Mouse (Mus musculus) heart, postnatal 10 days (tissue): ENCODE measurements at regions not wholly inside any gene's neighbourhood (a gene's known extent, or its start where the extent isn't known, plus 50 kb on each side); places are given as distances from the start of the nearest gene placed in this dataset.

Experiments used
- DNase-seq, 2 experiments: peaks; one replicate each; pipeline ENCODE4 v3.0.0; 2021
- intact Hi-C: fragments of 180-260 bp; cut with DNase I; formaldehyde crosslinking; loops from one replicate; pipeline ENCODE4 v1.15.1; 2025

GRCm38 (mm10) chr5:96925943-96926342, 71.5 kb upstream of the Bmp2k start:
- DNase-seq, result no peak
- intact Hi-C loops, result no loop called here

GRCm38 (mm10) chr5:96931091-96931490, 66.4 kb upstream of the Bmp2k start:
- DNase-seq, result no peak
- intact Hi-C loops, result no loop called here

- intact Hi-C loops, result no loop called here
- no peak for DNase-seq
Observed at GRCm38 (mm10) chr5:96931576-96932152, 65.8 kb upstream of the Bmp2k start.

GRCm38 (mm10) chr5:96936239-96936638, 61.2 kb upstream of the Bmp2k start:
- intact Hi-C loops, result no loop called here

GRCm38 (mm10) chr5:96938718-96939117, 58.8 kb upstream of the Bmp2k start:
- intact Hi-C loops, result no loop called here
- no peak for DNase-seq

More at GRCm38 (mm10) chr5:96936239-96936638, 61.2 kb upstream of the Bmp2k start:
- DNase-seq, result no peak

- DNase-seq, result no peak
- intact Hi-C loops, result no loop called here
Observed at GRCm38 (mm10) chr5:96939273-96939672, 58.2 kb upstream of the Bmp2k start.

GRCm38 (mm10) chr5:96940170-96941086, 57.1 kb upstream of the Bmp2k start:
- DNase-seq, result peak; percentile 85 to 86
- intact Hi-C loops, result no loop called here

- DNase-seq, result peak; percentile 29 to 33
- intact Hi-C loops, result no loop called here
Observed at GRCm38 (mm10) chr5:96941087-96941468, 56.4 kb upstream of the Bmp2k start.

GRCm38 (mm10) chr5:96941518-96941917, 56.0 kb upstream of the Bmp2k start:
- no peak for DNase-seq
- intact Hi-C loops, result no loop called here
